Mouse (Mus musculus): ENCODE measurements at regions not wholly inside any gene's neighbourhood (a gene's known extent, or its start where the extent isn't known, plus 50 kb on each side); places are given as distances from the start of the nearest gene placed in this dataset.

- no peaks in the 10 kb centered on the region for H3K4me1 ChIP-seq
- 96% methylated on average over 2 of the region's 2 CpGs for WGBS
- H3K27me3 ChIP-seq: no peaks in the 10 kb centered on the region
- no peak overlapping the region for H3K9ac ChIP-seq (replicated peaks)
- no peak overlapping the region for H3K4me2 ChIP-seq (replicated peaks)
- H3K4me3 ChIP-seq: no peak overlapping the region
- no peak for ATAC-seq (replicated peaks)
- no peaks in the 10 kb centered on the region for H3K9me3 ChIP-seq
- no peaks in the 10 kb centered on the region for H3K36me3 ChIP-seq
- H3K27ac ChIP-seq (replicated peaks): no peak overlapping the region
Measured at GRCm38 (mm10) chr4:150715051-150715450, 63.1 kb upstream of the Slc45a1 start.

GRCm38 (mm10) chr4:150713291-150713690 is 61.3 kb upstream of the Slc45a1 start:
- Histone ChIP-seq H3K27me3 (no peaks in the 10 kb centered on the region), H3K4me1 (no peaks in the 10 kb centered on the region), H3K36me3 (no peaks in the 10 kb centered on the region), H3K4me3 (no peak overlapping the region), H3K9ac (replicated peaks) (no peak overlapping the region), H3K27ac (replicated peaks) (no peak overlapping the region), H3K4me2 (replicated peaks) (no peak overlapping the region), H3K9me3 (no peaks in the 10 kb centered on the region)
- no peak for ATAC-seq (replicated peaks)
- WGBS: 42% methylated on average over 5 of the region's 5 CpGs

DNA sequence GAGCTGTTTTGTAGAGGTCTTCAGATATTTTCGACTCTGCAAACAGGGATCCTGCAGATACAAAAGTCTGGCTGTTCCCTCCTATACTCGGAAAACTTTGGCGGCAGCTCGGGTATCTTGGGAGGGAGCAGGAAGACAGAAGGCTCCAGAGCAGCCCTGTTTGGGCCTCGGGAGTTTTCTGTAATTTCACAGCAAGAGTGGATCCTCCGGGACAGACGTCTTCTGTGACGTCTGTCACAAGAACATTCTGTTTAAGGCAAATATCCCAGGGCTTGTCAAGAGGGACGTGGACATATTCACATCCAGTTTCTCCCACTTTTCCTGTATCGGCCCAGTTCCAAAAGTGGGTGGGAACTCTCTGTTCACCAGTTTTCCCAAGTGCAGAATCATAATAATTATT is 60.9 kb upstream of the Slc45a1 start:
- Histone ChIP-seq H3K4me1 (peaks cover 3% of the 10 kb centered on the region; the same call in 1 of the 2 replicates), H3K9ac (replicated peaks) (no peak overlapping the region), H3K27ac (replicated peaks) (no peak overlapping the region), H3K9me3 (no peaks in the 10 kb centered on the region), H3K4me2 (replicated peaks) (no peak overlapping the region), H3K4me3 (no peak overlapping the region), H3K27me3 (no peaks in the 10 kb centered on the region), H3K36me3 (no peaks in the 10 kb centered on the region)
- 70% methylated on average over 10 of the region's 10 CpGs for WGBS
- no peak for ATAC-seq (replicated peaks)

- Histone ChIP-seq H3K36me3 (no peaks in the 10 kb centered on the region), H3K4me1 (peaks cover 6% of the 10 kb centered on the region; the same call in 1 of the 2 replicates), H3K27ac (replicated peaks) (no peak overlapping the region), H3K4me2 (replicated peaks) (no peak overlapping the region), H3K9me3 (no peaks in the 10 kb centered on the region), H3K4me3 (no peak overlapping the region), H3K27me3 (no peaks in the 10 kb centered on the region), H3K9ac (replicated peaks) (no peak overlapping the region)
- ATAC-seq (replicated peaks): no peak
- WGBS: 86% methylated on average over 6 of the region's 6 CpGs
Measured at GRCm38 (mm10) chr4:150711646-150712045, 59.7 kb upstream of the Slc45a1 start.

- WGBS: 33% methylated on average over 11 of the region's 11 CpGs
- Histone ChIP-seq H3K4me3 (no peak overlapping the region), H3K9ac (replicated peaks) (no peak overlapping the region), H3K27ac (replicated peaks) (no peak overlapping the region), H3K9me3 (no peaks in the 10 kb centered on the region), H3K36me3 (no peaks in the 10 kb centered on the region), H3K4me2 (replicated peaks) (no peak overlapping the region), H3K4me1 (peaks cover 6% of the 10 kb centered on the region; the same call in 1 of the 2 replicates), H3K27me3 (no peaks in the 10 kb centered on the region)
- ATAC-seq (replicated peaks): no peak
Measured at GRCm38 (mm10) chr4:150709391-150710130, 57.6 kb upstream of the Slc45a1 start.

DNA sequence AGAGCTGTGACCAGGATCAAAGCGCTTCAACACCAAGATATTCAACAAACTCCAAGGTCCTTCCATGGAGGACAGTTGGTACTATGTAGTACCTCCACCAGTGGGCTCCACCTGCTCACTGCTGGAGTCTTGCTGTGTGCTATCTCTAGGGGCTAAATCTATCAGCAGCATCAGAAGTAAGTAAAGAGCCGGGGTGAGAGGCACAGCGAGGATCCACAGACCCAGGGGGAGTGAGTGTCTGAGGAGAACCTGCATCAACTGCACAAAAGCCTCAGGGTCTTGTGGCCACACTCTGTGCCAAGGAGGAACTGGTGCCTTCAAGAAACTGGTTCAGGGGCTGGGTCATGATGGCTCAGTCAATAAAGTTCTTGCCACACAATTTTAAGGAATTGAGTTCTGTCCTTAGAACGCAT is 56.6 kb upstream of the Slc45a1 start:
- H3K9ac ChIP-seq (replicated peaks): no peak overlapping the region
- no peak overlapping the region for H3K27ac ChIP-seq (replicated peaks)
- H3K4me2 ChIP-seq (replicated peaks): no peak overlapping the region
- peaks cover 6% of the 10 kb centered on the region; the same call in 1 of the 2 replicates for H3K4me1 ChIP-seq
- no peaks in the 10 kb centered on the region for H3K27me3 ChIP-seq
- no peak for ATAC-seq (replicated peaks)
- 83% methylated on average over 4 of the region's 4 CpGs for WGBS
- no peaks in the 10 kb centered on the region for H3K9me3 ChIP-seq
- H3K36me3 ChIP-seq: no peaks in the 10 kb centered on the region
- H3K4me3 ChIP-seq: no peak overlapping the region

GRCm38 (mm10) chr4:150707725-150708571 is 56.0 kb upstream of the Slc45a1 start:
- WGBS: 59% methylated on average over 20 of the region's 20 CpGs
- no peak overlapping the region for H3K27ac ChIP-seq (replicated peaks)

GRCm38 (mm10) chr4:150706793-150707724 is 55.1 kb upstream of the Slc45a1 start:
- 77% methylated on average over 19 of the region's 19 CpGs for WGBS
- ATAC-seq (replicated peaks): no peak

More at GRCm38 (mm10) chr4:150707725-150708571, 56.0 kb upstream of the Slc45a1 start:
- H3K9ac ChIP-seq (replicated peaks): no peak overlapping the region
- no peak overlapping the region for H3K4me2 ChIP-seq (replicated peaks)
- H3K9me3 ChIP-seq: no peaks in the 10 kb centered on the region
- H3K4me3 ChIP-seq: no peak overlapping the region
- ATAC-seq (replicated peaks): no peak
- no peaks in the 10 kb centered on the region for H3K27me3 ChIP-seq
- H3K4me1 ChIP-seq: peaks cover 6% of the 10 kb centered on the region; the same call in 1 of the 2 replicates
- no peaks in the 10 kb centered on the region for H3K36me3 ChIP-seq

DNA sequence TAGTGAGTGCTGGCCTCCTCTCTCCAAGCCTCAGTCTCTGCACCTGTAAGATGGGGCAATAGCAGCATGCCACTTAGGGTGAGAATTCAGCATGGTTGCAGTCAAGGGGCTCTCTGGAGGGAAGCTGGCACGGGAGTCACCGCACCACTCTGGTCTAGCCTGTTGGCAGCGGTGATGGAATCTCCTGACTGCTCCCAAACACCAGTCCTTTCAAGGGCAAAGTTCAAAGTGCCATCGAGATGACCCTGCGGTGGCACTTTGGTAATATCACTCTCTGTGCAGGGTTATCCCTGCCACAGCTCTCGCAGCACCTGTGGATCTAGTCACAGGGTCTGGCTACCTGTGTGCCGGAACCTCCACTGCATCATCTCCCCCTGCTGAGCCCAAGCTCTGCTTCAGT is 54.3 kb upstream of the Slc45a1 start:
- ATAC-seq (replicated peaks): no peak
- WGBS: 96% methylated on average over 7 of the region's 7 CpGs
- Histone ChIP-seq H3K27ac (replicated peaks) (no peak overlapping the region), H3K4me2 (replicated peaks) (no peak overlapping the region), H3K9me3 (no peaks in the 10 kb centered on the region), H3K4me1 (peaks cover 6% of the 10 kb centered on the region; the same call in 1 of the 2 replicates), H3K4me3 (no peak overlapping the region), H3K27me3 (no peaks in the 10 kb centered on the region), H3K9ac (replicated peaks) (no peak overlapping the region), H3K36me3 (no peaks in the 10 kb centered on the region)

More at GRCm38 (mm10) chr4:150706793-150707724, 55.1 kb upstream of the Slc45a1 start:
- Histone ChIP-seq H3K27ac (replicated peaks) (no peak overlapping the region), H3K4me2 (replicated peaks) (no peak overlapping the region), H3K4me3 (no peak overlapping the region), H3K4me1 (peaks cover 6% of the 10 kb centered on the region; the same call in 1 of the 2 replicates), H3K9ac (replicated peaks) (no peak overlapping the region), H3K9me3 (no peaks in the 10 kb centered on the region), H3K36me3 (no peaks in the 10 kb centered on the region), H3K27me3 (no peaks in the 10 kb centered on the region)

GRCm38 (mm10) chr4:150703266-150703665 is 51.3 kb upstream of the Slc45a1 start:
- H3K9ac ChIP-seq (replicated peaks): no peak overlapping the region
- no peak overlapping the region for H3K4me3 ChIP-seq
- H3K27me3 ChIP-seq: no peaks in the 10 kb centered on the region
- WGBS: 89% methylated on average over 5 of the region's 5 CpGs
- H3K27ac ChIP-seq (replicated peaks): no peak overlapping the region
- ATAC-seq (replicated peaks): no peak
- H3K4me2 ChIP-seq (replicated peaks): no peak overlapping the region
- H3K36me3 ChIP-seq: no peaks in the 10 kb centered on the region
- peaks cover 6% of the 10 kb centered on the region; the same call in 1 of the 2 replicates for H3K4me1 ChIP-seq
- H3K9me3 ChIP-seq: no peaks in the 10 kb centered on the region
